Mouse (Mus musculus) E14TG2a.4 (cell line): ENCODE results near the gene Ghitm.

Experiments used
- H3K27me3 ChIP-seq: 2 replicates; pipeline ENCODE4 v1.6.1; 2014; ENCODE audit warnings: low read length, control low read depth; ENCODE audit not compliant: insufficient read depth
- H3K36me3 ChIP-seq: 2 replicates; pipeline ENCODE4 v1.6.1; 2014; ENCODE audit warnings: low read length, control low read depth; ENCODE audit not compliant: insufficient read depth
- H3K4me1 ChIP-seq: replicated peaks from 2 replicates; pipeline ENCODE4 v1.6.1; 2014; ENCODE audit warnings: low read depth, low read length, control low read depth
- H3K4me3 ChIP-seq: replicated peaks from 2 replicates; pipeline ENCODE4 v1.5.1; 2014; ENCODE audit warnings: mild to moderate bottlenecking, low read length
- H3K9me3 ChIP-seq: 2 replicates; pipeline ENCODE4 v1.6.1; 2014; ENCODE audit warnings: low read length, control low read depth
- CTCF ChIP-seq: conservative IDR thresholded peaks from 2 replicates; pipeline ENCODE4 v1.5.1; 2014; ENCODE audit warnings: low read length
- NANOG ChIP-seq: IDR thresholded peaks from 2 replicates; pipeline ENCODE4 v1.6.1; 2014; ENCODE audit warnings: borderline replicate concordance, low read length, mixed read lengths
- POU5F1 ChIP-seq: IDR thresholded peaks from 2 replicates; pipeline ENCODE4 v1.6.1; 2014; ENCODE audit warnings: low read length, borderline replicate concordance

Ghitm gene

GRCm38 (mm10) chr14:37083755-37084154 is 51.3 kb downstream of the Ghitm start:
- Histone ChIP-seq H3K36me3 (peaks cover 55% of the 10 kb centered on the region), H3K9me3 (peaks cover 12% of the 10 kb centered on the region), H3K4me1 (no peaks in the 10 kb centered on the region), H3K4me3 (no peak overlapping the region), H3K27me3 (no peaks in the 10 kb centered on the region)
- TF ChIP-seq CTCF (no peak), NANOG (no peak), POU5F1 (no peak)

- no peak for TF ChIP-seq POU5F1
- TF ChIP-seq CTCF = no peak
- no peak for TF ChIP-seq NANOG
- H3K27me3 ChIP-seq = no peaks in the 10 kb centered on the region
- peaks cover 10% of the 10 kb centered on the region for H3K9me3 ChIP-seq
- H3K4me1 ChIP-seq = no peaks in the 10 kb centered on the region
- peaks cover 40% of the 10 kb centered on the region for H3K36me3 ChIP-seq
- H3K4me3 ChIP-seq = no peak overlapping the region
Measured at GRCm38 (mm10) chr14:37080724-37081123, 54.3 kb downstream of the Ghitm start.
